Mouse (Mus musculus) lung, adult 18-20 months (tissue): ENCODE results near the gene Zfpl1.
"Not testable (repeated sequence)": the region's sequence is repeated elsewhere in the genome, so short reads cannot be mapped to it uniquely, and the experiment has no call there.

ENCODE experiments used
- DNase-seq, 2 experiments: peaks; one replicate each; pipeline ENCODE4 v3.0.0; 2022; ENCODE audit warnings: mixed read lengths in 2 of 2

Gene Zfpl1

DNA sequence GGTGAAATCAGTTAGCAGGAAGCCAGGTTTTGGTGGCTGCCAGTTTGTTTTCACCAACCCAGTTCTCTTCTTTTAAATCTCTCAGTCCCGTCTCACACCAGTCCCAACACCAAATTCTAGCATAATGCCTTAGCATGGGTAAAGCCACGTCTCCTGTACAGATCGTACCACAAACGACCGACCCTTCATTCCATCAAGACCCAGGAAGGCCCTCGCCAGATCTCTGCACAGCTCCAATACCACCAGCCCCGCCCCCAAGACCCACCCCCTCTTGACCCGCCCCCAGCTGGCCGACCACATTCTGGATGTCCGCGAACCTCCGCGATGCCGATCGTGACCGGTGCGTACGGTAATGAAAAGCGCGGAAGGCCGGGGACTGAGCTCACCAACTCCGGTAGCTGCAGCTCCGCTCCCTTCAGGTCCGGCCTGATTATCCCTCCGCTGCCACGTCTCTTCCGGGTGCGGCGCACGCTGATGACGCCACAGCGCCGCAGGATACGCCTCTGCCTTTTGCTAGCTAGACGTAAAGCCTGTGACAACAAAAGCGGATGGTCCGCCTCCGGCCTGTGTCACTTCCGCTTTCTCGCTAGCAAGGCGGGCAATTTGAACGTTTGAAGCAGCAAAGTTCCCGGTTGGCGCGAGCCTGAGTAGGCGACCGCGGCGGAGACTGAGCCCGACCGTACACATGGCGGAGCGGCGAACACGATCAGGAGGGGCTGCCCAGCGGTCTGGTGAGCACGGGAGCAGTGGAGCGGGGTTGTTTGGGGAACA, at the start of gene Zfpl1, which contains the start of gene Cdca5:
Zfpl1 (minus strand) TSS at position 479 of the 771 bp plus-strand sequence.
Cdca5 (plus strand) TSS at position 506 of the 771 bp plus-strand sequence.
- peak; percentile 96 to 97 for DNase-seq

DNA sequence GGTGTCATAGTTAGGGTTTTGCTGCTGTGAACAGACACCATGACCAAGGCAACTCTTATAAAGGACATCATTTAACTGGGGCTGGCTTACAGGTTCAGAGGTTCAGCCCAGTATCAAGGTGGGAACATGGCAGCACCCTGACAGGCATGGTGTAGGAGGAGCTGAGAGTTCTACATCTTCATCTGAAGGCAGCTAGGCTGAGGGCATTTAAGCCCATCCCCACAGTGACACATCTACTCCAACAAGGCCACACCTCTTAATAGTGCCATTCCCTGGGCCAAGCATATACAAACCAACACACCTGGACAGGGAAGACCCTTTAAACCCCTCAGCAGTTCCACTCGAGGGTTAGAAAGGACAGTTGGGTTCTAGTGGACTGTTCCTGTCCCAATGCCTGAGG, 48.4 kb upstream of the Zfpl1 start:
- not testable (repeated sequence) for DNase-seq

DNA sequence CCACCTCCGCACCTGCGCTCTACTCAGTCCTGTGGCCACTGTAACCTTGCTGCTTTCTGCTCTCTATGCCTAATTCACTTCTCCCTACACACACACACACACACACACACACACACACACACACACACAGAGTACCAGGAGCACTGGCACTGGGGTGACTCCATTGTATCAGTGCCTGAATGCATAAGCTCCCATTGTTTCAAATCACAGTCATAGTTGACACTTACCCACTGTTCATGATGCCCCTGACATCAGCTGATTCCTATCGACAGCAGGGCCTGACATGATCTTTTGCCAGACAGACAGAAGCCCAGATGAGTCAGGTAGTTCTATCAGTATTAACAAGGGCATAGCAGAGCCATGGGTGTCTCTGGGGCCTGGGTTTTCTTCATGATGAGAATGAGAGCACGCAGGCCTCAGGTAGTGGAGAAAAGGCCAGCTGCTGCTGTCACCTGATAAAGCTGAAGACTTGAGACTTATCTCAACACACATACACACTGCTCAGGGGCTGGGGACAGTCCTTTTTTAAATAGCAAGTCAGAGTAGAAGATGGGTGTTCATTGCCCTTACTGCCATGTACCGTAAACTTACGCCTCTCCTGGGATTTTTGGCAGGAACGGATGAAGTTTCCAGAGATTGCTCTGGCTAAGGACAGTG, 47.5 kb upstream of the Zfpl1 start:
- no peak for DNase-seq

DNA sequence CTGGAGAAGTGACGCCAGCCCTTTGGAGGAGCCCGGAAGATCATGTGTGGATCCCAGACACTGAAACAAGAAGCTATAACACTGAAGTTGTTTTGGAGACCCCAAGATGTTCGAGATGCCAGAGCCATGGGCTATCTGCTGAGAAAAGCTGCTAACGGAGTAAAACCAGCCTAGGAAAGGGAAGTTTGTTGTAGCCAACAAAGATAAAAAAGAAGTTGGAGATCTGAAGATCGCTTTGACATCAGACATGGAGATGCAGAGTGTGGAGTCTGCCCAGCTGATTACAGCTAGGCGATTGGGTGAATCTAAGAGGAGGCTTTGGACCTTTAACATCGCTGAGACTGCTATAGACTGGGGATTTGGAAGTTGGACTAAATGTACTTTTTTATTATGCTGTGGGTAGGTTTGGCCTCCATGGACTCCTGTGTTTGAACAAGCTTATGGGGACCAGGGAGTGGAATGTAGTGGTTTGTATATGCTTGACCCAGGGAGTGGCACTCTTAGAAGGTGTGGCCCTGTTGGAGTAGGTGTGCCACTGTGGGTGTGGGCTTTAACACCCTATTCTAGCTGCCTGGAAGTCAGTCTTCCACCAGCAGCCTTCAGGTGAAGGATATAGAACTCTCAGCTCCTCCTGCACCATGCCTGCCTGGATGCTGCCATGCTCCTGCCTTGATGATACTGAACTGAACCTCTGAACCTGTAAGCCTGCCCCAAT, 45.8 kb upstream of the Zfpl1 start:
- peak in 1 of 2 experiments; percentile 28 for DNase-seq

DNA sequence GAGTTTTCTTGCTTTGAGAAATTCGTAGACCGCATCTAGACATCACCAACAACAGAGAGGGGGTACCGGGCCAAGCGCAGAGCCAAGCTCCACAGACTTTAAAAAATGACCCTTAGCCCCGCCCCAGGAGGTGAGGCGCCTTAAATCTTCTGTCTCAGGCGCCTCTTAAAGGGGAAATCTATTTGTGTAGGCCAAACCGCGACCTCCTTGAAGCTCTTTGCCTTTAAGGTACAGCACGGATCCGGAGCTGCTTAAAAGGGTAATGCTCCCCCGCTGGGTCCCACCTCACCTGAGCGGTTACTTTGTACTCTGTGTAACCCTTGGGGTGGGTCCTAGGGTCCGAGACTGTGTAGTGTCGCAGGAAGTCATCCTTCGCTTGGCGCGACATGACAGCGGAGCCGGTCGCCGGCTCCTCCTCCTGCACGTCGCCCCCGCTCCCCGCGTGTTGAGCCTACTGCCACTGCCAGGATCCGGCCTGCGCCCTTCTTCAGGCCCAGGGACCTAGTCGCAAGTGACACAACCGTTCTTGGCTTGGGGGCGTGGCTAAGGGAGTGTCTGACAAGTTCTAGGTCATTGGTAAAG, 43.1 kb upstream of the Zfpl1 start, which contains the start of gene Snx15:
Snx15 (minus strand) TSS at position 545 of the 582 bp plus-strand sequence.
- DNase-seq = peak; percentile 97 to 98

DNA sequence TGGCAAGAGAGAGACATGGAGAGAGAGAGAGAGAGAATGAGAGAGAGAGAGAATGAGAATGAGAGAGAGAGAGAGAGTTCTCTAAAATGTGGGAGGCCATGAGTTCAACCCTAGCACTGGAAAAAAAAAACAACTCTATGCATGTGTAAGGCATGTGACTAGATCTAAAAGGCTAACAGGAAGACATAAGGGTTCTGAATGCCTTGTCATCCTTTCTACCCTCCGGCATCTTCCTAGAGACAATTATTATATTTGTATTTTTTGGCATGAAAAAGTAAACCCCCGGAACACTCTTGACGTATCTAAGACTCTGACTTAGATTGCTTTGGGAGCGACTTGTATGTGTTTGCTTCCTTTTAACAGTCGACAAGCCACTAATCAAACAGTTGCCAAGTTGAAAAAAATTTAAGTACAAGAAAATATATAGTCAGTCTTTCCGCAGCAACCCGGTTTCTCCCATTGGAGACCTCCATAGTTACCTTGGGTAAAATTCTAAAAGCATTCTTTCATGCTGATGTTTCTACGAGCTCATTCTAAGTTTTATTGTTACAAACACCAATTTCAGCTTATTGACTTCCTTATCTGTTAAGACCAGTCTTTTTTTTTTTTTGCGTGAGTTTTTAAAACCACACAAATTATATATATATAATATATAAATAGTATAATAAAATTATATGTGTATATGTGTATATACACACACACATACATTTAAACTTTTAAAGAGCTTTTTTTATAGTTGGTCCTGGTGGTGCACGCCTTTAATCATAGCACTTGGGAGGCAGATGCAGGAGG, 42.2 kb upstream of the Zfpl1 start:
- DNase-seq = no peak

DNA sequence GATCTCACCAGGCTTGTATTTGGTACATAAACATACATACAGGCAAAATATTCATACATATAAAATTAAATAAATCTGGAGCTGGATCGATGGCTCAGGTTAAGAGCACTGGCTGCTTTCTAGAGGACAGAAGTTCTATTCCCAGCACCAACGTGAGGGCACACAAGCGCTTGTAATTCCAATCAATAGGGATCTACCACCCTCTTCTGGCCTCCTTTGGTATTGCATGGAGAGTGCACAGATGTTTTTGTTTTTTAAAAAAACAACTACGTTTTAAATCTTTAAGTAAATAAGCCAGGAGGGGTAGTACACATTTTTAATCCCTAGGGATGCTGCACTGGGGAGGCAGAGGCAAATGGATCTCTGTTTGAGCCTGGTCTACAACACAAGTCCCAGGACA, 41.5 kb upstream of the Zfpl1 start:
- DNase-seq = peak in 1 of 2 experiments; percentile 56

DNA sequence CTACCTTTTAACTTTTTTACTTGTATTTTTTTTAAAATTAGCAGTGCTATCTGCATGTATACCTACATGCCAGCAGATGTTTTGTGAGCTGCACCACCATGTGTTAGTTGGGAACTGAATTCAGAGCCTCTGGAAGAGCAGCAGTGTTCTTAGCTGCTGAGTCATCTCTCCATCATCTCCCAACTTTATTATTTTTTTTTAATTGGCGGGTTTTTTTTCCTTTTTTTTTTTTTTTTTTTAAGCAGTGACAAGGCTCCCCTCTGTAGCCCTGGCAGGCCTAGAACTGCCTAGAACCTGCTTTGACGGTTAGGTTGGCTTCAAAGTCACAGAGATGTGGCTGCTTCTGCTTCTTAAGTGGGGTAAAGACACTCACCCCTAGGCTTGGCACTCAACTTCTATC, 40.1 kb upstream of the Zfpl1 start:
- no peak for DNase-seq

DNA sequence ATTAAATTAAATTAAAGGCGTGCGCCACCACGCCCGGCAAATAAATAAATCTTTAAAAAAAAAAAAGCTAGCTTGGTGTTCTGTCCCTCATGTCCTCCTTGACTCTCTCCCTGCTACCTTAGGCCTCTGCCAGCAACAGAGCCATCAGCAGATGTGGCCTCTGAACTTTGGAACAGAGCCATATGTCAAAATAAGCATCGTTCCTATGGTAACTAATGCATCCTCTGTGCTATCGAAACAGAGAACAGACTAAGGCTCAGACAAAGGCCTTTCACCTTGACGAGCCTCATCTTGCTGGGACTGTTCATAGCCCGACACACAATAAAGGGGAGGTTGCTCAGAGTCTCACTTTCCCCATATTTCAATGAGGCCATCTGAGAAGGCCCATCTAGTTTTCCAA, 38.6 kb upstream of the Zfpl1 start:
- DNase-seq = no peak

DNA sequence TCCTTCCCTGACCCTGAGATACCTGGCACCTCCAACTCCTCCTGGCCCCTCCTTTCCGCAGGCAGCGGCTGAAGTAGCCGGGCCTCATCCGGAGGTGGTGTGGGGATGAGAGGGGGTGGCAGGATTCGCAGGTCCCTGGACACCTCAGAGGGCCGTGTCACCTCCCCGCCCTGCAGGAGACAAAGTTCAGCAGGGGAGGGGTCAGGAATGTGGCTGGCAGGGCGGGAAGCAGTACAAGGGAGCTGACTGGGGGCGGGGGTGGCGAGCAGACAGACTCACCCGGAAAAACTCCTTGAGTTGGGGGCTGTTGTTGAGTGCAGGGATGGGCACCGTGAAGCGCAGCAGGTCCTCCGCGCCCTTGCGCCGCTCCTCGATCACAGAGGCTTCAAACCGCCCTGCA, 37.0 kb upstream of the Zfpl1 start:
- no peak for DNase-seq

DNA sequence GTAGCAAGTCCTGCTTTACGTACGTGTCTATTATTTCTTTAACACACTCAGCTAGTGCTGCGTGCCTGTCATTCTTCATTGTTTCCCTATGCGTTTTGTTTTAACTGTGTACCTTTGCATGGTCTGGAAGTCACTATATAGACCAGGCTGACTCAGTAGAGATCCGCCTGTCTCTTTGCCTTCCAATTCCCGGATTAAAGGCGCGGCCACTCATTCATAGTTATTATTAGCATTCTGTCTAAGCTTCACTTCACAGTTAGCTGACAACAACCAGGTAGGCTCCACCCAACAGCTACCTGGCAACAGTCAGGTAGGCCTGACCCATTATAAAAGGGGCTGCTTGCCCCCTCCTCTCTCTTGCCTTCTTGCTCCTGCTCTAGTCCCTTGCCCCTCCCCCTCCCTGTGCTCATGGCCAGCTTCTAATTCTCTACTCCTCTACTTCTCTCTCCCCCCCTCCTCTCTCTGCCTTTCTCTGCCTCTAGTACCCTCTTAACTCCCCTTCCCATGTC, 34.0 kb upstream of the Zfpl1 start:
- DNase-seq = peak in 1 of 2 experiments; percentile 27

DNA sequence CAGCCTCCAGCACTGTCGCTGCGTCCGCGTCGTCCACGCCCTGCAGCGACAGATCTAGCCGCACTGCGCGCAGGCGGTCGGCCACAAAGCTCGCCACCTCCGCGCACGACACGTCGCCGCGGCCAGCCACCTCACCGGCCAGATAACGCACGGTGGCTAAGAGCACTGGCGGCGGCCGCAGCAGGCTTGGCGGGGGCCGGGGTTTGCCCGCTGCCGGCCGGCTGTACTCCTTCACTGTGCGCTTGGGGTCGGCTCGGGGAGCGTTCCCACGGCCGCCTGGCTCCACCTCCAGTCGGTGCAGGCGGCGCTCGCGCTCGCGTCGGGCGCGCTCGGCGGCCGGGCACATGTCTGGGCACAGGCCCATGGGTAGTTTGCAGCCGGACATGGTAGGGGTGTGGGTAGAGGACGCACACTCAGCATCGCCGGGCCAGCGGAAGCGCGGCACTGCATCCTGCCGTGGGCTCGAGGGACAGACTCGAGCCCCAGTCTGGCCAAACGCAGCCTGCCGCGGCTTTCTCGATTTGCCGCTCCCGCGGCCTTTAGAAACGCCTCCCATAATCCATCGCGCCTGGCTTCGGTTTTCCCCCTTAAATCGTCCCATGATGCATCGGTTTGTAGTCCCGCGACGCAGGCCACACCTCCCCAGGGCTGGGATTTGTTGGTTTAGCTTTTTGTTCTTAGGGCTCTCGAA, 33.4 kb upstream of the Zfpl1 start, which contains the start of gene Sac3d1:
Sac3d1 (minus strand) TSS at position 665 of the 691 bp plus-strand sequence.
- peak; percentile 92 to 93 for DNase-seq

DNA sequence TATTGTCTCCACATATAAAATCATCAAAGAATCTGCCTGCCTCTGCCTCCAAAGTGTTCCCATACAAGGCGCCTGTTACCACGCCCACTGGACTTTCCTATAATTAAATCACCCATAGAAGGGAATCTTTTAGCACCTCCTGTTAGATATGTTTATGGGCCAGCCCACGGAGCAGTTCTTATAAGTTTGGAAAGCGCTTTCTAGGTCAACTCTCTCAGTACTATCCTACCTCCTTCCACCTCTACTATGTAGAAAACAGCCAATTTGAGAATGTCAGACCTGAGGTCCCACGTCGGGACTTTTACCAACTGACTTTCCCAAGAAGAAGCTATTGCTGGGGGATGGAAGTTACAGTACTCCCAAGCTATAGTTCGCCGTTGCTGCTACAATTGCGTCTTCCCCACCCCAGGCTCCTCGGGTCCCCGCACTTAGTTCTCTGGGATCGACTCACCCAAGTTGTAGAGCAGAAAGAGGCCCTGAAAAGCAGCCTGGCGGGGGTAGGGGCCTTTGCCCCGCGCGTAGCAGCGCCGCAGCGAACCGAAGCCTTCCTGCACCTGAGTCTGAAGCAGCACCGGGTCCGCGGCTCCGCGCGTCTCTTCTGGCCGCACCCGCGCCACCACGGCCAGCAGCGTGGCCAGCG, 32.7 kb upstream of the Zfpl1 start:
- DNase-seq = no peak

DNA sequence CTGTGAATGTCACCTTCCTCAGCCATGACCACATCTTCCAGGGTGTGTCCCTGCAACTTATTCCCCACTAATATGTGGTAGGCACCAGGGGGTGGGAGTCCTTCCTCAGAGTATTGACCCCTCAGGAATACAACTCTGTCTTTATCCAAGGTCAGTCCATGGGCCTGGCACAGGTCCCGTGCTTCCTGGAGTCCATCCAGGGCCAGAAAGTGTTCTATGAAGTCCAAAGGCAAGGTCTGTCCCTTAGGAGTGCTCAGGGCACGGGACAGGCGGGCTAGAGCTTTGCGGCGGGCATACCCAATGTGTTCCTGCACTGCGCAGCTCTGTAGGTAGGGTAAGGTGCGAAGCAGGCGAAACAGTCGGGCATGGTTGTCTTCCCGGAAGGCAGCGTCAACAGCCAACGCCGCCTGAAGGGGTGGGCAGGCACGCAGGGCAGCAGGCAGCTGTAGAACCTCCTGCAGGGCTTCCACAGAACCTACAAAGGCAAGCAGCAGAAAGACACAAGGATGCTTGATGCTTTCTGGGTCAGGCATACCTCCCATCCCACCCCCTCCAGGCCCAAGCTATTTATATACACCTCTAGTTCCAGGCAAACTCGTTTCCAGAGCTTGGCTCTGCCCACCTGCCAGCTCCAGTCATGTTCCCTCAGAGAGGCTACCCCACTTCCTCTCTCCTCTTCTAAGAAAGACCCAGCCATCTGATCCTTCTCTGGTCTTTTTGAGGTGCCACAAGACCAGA, 31.5 kb upstream of the Zfpl1 start:
- no peak for DNase-seq

DNA sequence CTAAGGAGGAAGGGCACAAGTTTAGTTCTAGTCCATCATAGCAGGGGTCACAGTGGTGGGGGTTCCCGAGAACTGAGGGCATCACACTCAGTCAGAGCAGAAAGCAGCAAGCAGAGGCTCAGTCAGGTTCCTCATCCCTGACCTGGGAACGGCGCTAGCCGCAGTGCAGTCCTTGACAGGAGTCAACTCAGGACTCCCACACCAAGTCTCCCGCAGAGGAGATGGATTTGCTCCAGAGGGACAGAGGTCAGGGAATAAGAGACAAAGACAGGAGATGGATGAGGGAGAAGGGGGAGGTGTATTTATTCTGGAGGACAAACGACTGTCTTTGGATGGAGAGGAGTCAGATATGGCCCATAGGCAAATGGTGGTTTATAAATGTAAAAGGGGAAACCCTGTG, 28.4 kb upstream of the Zfpl1 start:
- DNase-seq = no peak

DNA sequence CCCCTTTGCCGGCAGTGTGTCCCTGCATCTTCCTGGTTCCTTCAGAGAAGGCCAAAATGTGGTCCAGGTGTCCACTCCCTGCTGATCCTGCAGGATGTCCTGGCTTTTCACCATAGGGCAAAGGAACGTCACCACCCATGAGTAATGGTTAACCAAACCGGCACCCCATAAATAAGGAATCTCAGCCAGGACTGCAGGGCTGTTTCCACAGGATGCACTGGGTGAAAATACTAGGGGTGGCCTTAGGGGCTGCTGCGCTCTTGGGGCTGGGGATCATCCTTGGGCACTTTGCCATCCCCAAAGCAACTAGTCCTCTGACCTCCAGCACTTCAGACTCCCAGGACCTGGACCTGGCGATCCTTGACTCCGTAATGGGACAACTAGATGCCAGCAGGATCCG, 20.8 kb upstream of the Zfpl1 start, which contains the start of gene Naaladl1:
Naaladl1 (plus strand) TSS at position 197 of the 400 bp plus-strand sequence.
- DNase-seq = no peak

DNA sequence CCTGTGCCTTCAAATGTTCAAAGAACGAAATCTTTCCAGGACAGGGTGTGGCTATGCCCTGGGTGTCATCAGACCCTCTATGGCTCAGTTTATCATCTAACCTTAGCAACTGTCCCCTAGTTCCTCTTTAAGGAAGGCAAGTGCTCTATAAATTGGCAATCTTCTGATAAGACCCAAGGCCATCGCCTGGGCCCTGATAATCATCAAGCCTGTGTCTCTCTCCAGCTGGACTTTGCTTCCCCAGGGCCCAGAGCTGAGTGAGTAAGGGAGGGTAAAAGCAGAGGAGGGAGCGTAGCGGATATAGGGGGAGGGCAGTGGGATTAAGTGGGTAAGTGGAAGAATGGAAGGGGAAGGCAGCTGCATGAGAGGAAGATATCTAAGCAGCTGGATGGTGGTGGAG, 19.7 kb upstream of the Zfpl1 start:
- no peak for DNase-seq

DNA sequence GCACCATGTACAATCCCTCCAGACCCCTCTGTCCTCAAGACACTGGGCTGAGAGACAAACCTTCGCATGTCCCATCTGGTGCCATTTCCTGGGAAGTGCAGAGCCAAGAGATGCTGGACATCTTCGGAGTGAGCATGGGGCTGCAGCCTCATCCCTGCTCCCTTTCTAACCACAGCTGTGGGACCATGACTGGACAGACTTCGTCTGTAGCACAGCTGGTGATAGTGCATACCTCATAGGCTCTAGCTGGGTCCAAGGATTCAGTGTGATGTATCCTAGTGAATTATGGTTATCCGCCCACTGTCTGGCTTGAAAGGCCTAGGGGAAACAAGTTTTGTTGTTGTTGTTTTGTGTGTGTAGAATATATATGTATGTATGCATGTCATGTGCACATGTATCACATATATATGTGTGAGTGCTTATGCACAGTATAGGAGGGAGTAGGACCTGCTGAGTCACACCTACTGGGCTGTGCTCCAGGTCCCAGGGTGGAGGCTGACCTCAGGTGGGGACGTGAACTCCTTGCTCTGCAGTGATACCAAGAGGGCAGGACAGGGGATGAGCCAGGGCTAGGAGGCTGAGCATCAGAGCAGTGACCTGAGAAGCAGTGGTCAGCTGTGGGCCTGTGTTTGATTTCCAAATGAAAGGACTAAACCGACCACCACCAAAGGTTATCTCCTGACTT, 17.6 kb upstream of the Zfpl1 start:
- DNase-seq = no peak

DNA sequence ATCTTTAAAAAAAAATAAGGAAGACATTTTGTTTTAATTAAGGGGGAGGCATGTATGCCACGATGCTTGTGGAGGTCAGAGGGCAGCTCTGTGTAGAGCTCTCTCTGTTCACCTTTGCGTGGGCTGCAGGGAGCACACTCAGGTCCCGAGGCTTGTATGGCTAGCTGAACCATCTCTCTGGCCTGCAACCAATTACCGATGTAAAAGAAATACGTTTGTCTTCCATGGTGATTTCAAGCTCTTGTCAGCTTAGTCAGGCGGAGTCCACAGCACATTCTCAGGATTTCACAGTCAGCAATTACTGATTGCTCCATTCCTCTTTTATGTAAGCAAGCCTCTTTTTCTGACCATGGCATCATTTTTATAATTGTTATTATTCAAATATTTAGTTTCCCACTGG, 16.4 kb upstream of the Zfpl1 start:
- DNase-seq = no peak
